ENCODE assay signal across 22 mouse cellular contexts in the genomic region with DNA sequence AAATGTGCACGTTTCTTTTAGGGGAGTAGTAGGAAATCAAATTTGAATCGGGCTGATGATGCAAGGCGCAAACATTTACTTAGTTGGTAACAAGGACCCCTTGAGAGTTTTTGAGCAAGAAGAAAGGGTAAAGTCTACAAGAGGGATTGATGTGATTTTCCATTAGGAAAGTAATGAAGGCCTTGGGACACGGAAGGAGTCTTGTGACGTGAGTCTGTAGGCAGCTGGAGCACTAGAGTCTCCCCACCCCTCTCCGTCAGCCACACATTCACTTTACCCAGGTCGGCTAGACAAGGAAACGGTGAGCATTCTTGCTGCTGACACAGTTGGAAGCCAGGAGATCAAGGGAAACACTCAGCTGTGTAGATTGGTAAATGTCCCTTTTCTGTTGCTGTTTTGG. TPM values are rescaled to one million over a fixed set of nuclear protein-coding genes. Genes with fewer than 3 reads are reported as not detected.
DNase-seq lines count a peak whose midpoint lies in the region; ATAC-seq lines count a peak whose summit lies in the region.
"Had no signal": no experiment of that assay in that cellular context is flagged by ENCODE, and none has a peak within 500 bp of the region (broad histone marks: within the 10 kb centered on the region; RNA-seq: fewer than 3 reads in every experiment).

No protein-coding gene starts in this region.

- H3K36me3 ChIP-seq in lung, embryonic 16.5 days (ENCODE audit: control insufficient read depth, insufficient read depth, low read length), result no peaks in the 10 kb centered on the region
- H3K36me3 ChIP-seq: embryonic facial prominence, embryonic 12.5 days had no signal

- peak; percentile 44 for DNase-seq in ES-CJ7 (ENCODE audit: low read depth, low spot score)
- peak; percentile 80 for DNase-seq in ZHBTc4 (ENCODE audit: low read depth, low spot score)
- DNase-seq in lung, postnatal 4 days, result peak; percentile 56 to 79
- no peak for DNase-seq in B cell, adult 2 months
- no peak for DNase-seq in cerebellum, postnatal 10 days
- DNase-seq: adrenal gland, postnatal 25 days; cerebellum, adult 9-10 months; gastrocnemius, postnatal 36 days; kidney, adult 11 months; kidney, postnatal 36 days had no signal

- H3K4me2 ChIP-seq in lung, embryonic 16.5 days (ENCODE audit: low read depth, low read length), result no peak overlapping the region; the same call in 1 of the 2 replicates
- H3K4me2 ChIP-seq: embryonic facial prominence, embryonic 12.5 days; forebrain, embryonic 12.5 days; kidney, embryonic 15.5 days; limb, embryonic 15.5 days; midbrain, embryonic 12.5 days had no signal

- no peaks in the 10 kb centered on the region for H3K9me3 ChIP-seq in lung, embryonic 16.5 days (ENCODE audit: control insufficient read depth, low read length)
- H3K9me3 ChIP-seq: embryonic facial prominence, embryonic 12.5 days; forebrain, embryonic 12.5 days; heart, embryonic 10.5 days; hindbrain, embryonic 10.5 days; kidney, embryonic 15.5 days; limb, embryonic 15.5 days; midbrain, embryonic 12.5 days had no signal

- H3K27ac ChIP-seq in lung, embryonic 16.5 days (ENCODE audit: low read length), result peak overlapping the region; percentile 85
- H3K27ac ChIP-seq: embryonic facial prominence, embryonic 12.5 days; forebrain, embryonic 12.5 days; heart, embryonic 10.5 days; hindbrain, embryonic 10.5 days; kidney, embryonic 15.5 days; left cerebral cortex, adult 2 months; limb, embryonic 15.5 days; liver, embryonic 14.5 days; midbrain, embryonic 12.5 days had no signal

- 55% methylated on average over 8 of the region's 8 CpGs for WGBS in lung, embryonic 16.5 days

- H3K9ac ChIP-seq in lung, embryonic 16.5 days (ENCODE audit: low read length), result no peak overlapping the region
- H3K9ac ChIP-seq: embryonic facial prominence, embryonic 12.5 days; forebrain, embryonic 12.5 days; kidney, embryonic 15.5 days; limb, embryonic 15.5 days; liver, embryonic 14.5 days; midbrain, embryonic 12.5 days had no signal

- ATAC-seq in lung, embryonic 16.5 days (ENCODE audit: low read depth), result peak; percentile 93
- ATAC-seq in CD4-positive, CD25-positive, alpha-beta regulatory T cell, adult 4 months, result no peak
- ATAC-seq: hindbrain, embryonic 16.5 days had no signal

- no peak overlapping the region for H3K4me3 ChIP-seq in lung, embryonic 16.5 days (ENCODE audit: low read length)
- H3K4me3 ChIP-seq: embryonic facial prominence, embryonic 12.5 days; forebrain, embryonic 12.5 days; heart, embryonic 10.5 days; hindbrain, embryonic 10.5 days; kidney, embryonic 15.5 days; left cerebral cortex, adult 2 months; limb, embryonic 15.5 days; midbrain, embryonic 12.5 days had no signal

- no peaks in the 10 kb centered on the region for H3K27me3 ChIP-seq in lung, embryonic 16.5 days (ENCODE audit: control insufficient read depth, insufficient read depth, low read depth, low read length)
- H3K27me3 ChIP-seq: embryonic facial prominence, embryonic 12.5 days; forebrain, embryonic 12.5 days; kidney, embryonic 15.5 days; limb, embryonic 15.5 days; midbrain, embryonic 12.5 days had no signal

- peaks cover 5% of the 10 kb centered on the region for H3K4me1 ChIP-seq in lung, embryonic 16.5 days (replicated peaks; ENCODE audit: control insufficient read depth, insufficient read depth, low read length)
- H3K4me1 ChIP-seq: forebrain, embryonic 12.5 days; kidney, embryonic 15.5 days; limb, embryonic 15.5 days had no signal

RNA-seq across cellular contexts. Expression of a gene that starts 13.4 kb away (rescaled TPM):
- 3.4 and 3.5 TPM in 2 replicates for polyA plus RNA-seq in lung, embryonic 16.5 days (2015; fragmentation: Nextera tagmentation; extraction: Ambion mirVana)
- 1 to 10 TPM; 2.4 to 2.9 TPM for polyA plus RNA-seq in CD4-positive, CD25-positive, alpha-beta regulatory T cell, adult 4 months (2017; shearing (Covaris generic))

RNA-seq across cellular contexts. Expression of a gene that starts 41.4 kb away (rescaled TPM):
- 21.2 and 22.9 TPM in 2 replicates for polyA plus RNA-seq in lung, embryonic 16.5 days (2015; fragmentation: Nextera tagmentation; extraction: Ambion mirVana)
- 10 to 100 TPM; 24.3 to 28.4 TPM for polyA plus RNA-seq in CD4-positive, CD25-positive, alpha-beta regulatory T cell, adult 4 months (2017; shearing (Covaris generic))

RNA-seq across cellular contexts. Expression of a gene that starts 41.4 kb away (rescaled TPM):
- 2.3 and 4.3 TPM in 2 replicates for polyA plus RNA-seq in lung, embryonic 16.5 days (2015; fragmentation: Nextera tagmentation; extraction: Ambion mirVana)
- 1 to 10 TPM; 2.5 to 2.9 TPM for polyA plus RNA-seq in CD4-positive, CD25-positive, alpha-beta regulatory T cell, adult 4 months (2017; shearing (Covaris generic))

RNA-seq across cellular contexts. Expression of a gene that starts 47.3 kb away (rescaled TPM):
- polyA plus RNA-seq in lung, embryonic 16.5 days (2015; fragmentation: Nextera tagmentation; extraction: Ambion mirVana), result 1.1 and 1.4 TPM in 2 replicates
- polyA plus RNA-seq in CD4-positive, CD25-positive, alpha-beta regulatory T cell, adult 4 months (2017; shearing (Covaris generic)), result 1 to 10 TPM; 1.3 to 2.2 TPM

Comparison
In these comparisons a context has a peak if more than half of its experiments do, and no peak if none do; other contexts are left out.
1. DNase-seq: peak in ES-CJ7 (single experiment), ZHBTc4 (single experiment) and lung, postnatal 4 days (2 of 2); none in B cell, adult 2 months (0 of 2) and cerebellum, postnatal 10 days (0 of 2).